Mouse (Mus musculus) testis, adult 2 months (tissue): Measurements from ENCODE around the gene Zfyve19. TPM values are rescaled to one million over a fixed set of nuclear protein-coding genes. Genes with fewer than 3 reads are reported as not detected.

Source experiments
- H3K27ac ChIP-seq: fragments of 200-500 bp; 2 replicates; pipeline ENCODE4 v1.5.1; 2012; ENCODE audit warnings: low read depth, low read length; ENCODE audit not compliant: control insufficient read depth, insufficient read depth
- H3K27me3 ChIP-seq: fragments of 200-500 bp; 2 replicates; pipeline ENCODE4 v1.6.1; 2012; ENCODE audit warnings: mild to moderate bottlenecking, low read length, moderate library complexity; ENCODE audit not compliant: control insufficient read depth, insufficient read depth
- H3K36me3 ChIP-seq: fragments of 200-500 bp; 2 replicates; pipeline ENCODE4 v1.6.1; 2012; ENCODE audit warnings: mild to moderate bottlenecking, low read length; ENCODE audit not compliant: control insufficient read depth, insufficient read depth
- H3K4me1 ChIP-seq: fragments of 200-500 bp; 2 replicates; pipeline ENCODE4 v1.6.1; 2012; ENCODE audit warnings: low read length; ENCODE audit not compliant: control insufficient read depth, insufficient read depth
- H3K4me3 ChIP-seq: fragments of 200-500 bp; 2 replicates; pipeline ENCODE4 v1.5.1; 2012; ENCODE audit warnings: low read depth, mild to moderate bottlenecking, low read length, moderate library complexity, mixed read lengths; ENCODE audit not compliant: control insufficient read depth
- CTCF ChIP-seq: fragments of 200-500 bp; IDR thresholded peaks from 2 replicates; pipeline ENCODE4 v1.5.1; 2012; ENCODE audit warnings: low read depth, mild to moderate bottlenecking, inconsistent platforms, low read length, moderate library complexity; ENCODE audit not compliant: control insufficient read depth, insufficient read depth, insufficient replicate concordance
- POLR2A ChIP-seq: fragments of 200-500 bp; IDR thresholded peaks from 2 replicates; pipeline ENCODE4 v1.6.1; 2012; ENCODE audit warnings: low read depth, mild to moderate bottlenecking, inconsistent platforms, low read length, moderate library complexity; ENCODE audit not compliant: control insufficient read depth
- polyA plus RNA-seq: library from polyadenylated mRNA; depleted of rRNA; stranded (reverse); fragments of >200 nt; gene quantifications from 2 replicates; pipeline ENCODE4 v1.2.3, GENCODE M21; 2012

Gene Zfyve19
- polyA plus RNA-seq, 1 experiment, result 34.5 TPM

DNA sequence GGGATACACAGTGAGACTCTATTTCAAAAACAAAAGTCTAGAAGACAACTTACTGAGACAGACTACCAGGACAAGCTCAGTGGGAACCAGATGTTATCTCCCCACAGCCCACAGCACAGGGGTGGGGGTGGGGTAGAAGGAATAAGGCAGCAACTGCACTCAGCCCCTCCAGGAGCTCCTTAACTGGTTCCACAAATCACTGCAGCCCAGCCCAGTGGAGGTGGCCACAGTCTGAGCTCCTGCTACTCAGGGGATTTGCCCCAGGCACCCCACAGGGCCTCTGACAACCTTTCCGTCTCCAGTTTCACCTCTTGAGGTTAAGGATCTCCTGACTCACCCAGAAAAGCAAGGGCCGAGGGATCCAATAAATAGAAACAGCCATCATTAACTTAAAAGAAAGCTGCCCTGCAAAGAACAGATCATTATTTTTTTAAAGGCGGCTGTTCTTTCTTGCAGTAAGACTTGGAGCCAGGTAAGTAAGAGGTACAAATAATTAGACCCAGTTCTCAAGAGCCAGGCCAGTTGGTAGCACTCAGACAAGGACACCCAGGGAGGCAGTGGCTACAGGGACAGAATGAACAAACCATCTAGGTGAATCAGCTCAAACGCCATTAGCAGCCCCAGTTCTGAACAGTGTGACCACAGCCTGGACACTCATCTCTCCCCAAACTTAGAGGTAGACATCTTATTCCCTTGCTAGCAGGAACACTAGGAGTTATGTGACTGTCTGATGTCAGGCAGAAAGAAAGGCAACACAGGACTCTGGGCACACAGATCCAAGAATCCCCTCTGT is 11.9 kb upstream of the Zfyve19 start:
- no peaks in the 10 kb centered on the region for H3K27me3 ChIP-seq
- TF ChIP-seq CTCF, result no peak
- TF ChIP-seq POLR2A, result no peak
- H3K36me3 ChIP-seq, result no peaks in the 10 kb centered on the region
- no peaks in the 10 kb centered on the region for H3K4me1 ChIP-seq
- no peak overlapping the region for H3K27ac ChIP-seq
- no peak overlapping the region for H3K4me3 ChIP-seq

DNA sequence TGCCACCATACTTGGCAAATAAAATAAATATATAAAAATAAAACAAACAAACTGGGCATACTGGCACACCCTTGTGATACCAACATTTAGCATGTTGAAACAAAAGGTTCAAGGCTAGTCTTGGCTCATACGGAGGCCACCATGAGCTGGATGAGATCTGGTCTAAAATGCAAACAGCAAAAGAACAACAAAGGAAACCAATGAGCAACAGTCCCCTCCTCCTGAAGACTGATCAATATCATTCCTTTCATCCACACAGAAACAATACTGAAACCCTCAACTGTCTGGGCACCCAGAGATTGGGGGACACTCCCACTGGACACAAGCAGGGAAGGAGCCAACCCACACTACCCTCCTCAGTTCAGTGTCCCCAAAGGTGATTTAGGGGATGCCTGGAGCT is 10.9 kb upstream of the Zfyve19 start:
- Histone ChIP-seq H3K27me3 (no peaks in the 10 kb centered on the region), H3K27ac (no peak overlapping the region)

DNA sequence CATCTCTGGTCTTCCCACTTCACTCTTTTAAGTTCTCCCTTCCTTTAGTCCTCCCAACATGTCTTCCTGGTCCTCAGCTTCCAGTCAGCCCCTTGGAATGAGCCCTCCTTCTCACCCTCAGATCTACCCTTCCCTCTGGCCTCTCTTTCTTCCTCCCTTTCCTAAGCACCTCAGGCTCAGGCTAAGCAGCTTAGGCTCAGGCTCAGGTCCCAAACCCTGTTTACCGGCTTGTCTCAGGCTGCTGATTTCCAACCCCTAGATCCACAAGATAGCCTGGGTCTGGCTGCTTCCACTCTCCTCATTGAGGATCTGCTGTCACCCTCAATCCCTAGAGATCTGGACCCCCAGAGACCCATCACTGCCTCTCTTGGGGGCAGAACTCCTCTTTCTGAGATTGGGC is 10.4 kb upstream of the Zfyve19 start:
- H3K36me3 ChIP-seq, result no peaks in the 10 kb centered on the region
- no peaks in the 10 kb centered on the region for H3K27me3 ChIP-seq
- TF ChIP-seq POLR2A (no peak), CTCF (no peak)
- H3K4me1 ChIP-seq, result no peaks in the 10 kb centered on the region
- H3K4me3 ChIP-seq, result no peak overlapping the region
- no peak overlapping the region for H3K27ac ChIP-seq

More for the DNA sequence above, 10.9 kb upstream of the Zfyve19 start:
- TF ChIP-seq CTCF, result no peak
- TF ChIP-seq POLR2A, result no peak
- Histone ChIP-seq H3K36me3 (no peaks in the 10 kb centered on the region), H3K4me1 (no peaks in the 10 kb centered on the region), H3K4me3 (no peak overlapping the region)

DNA sequence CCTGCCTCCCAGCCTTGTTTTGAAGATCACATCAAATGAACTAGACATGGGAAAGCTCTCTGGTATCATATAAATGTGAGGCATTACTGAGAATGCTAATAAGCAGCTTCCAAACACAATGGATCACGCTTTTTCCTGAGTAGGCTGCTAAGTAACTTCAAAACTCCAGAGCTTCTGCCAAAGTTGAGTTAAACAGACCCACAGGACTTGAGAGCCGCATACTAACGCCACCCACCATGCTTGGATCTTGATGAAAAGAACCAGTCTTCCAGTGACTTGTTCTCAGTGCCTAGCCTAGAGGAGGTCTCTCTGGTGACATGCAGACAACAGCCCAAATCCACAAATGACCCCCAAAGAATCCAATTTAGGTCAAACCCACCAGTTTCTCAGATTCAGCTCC is 9.5 kb upstream of the Zfyve19 start:
- Histone ChIP-seq H3K27me3 (no peaks in the 10 kb centered on the region), H3K27ac (no peak overlapping the region), H3K4me1 (no peaks in the 10 kb centered on the region), H3K4me3 (no peak overlapping the region), H3K36me3 (no peaks in the 10 kb centered on the region)
- TF ChIP-seq CTCF, result no peak
- TF ChIP-seq POLR2A, result no peak

DNA sequence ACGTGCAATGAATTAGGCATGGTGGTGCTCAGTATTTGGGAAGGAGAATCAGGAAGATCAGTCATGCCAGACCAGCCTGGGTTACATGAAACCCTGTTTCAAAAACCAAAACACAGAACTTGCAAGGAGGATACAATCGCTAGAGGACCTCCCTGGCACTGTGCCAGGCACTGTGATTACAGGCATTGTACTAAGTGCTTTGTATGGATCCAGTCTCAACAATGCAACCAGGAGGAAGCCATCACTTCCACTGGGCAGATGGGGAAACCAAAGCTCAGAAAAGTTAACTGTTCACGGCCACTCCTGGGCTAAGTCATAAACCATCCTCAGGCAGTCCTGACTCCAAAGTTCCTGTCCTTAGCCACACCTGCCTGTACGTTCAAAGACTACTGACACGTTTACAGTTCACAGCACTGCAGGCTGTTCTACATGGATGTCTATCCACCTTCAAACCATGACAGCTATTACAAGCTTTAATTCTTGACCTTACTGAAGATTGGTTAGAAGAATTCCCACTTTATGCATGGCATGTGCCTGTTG is 5.4 kb upstream of the Zfyve19 start:
- H3K4me3 ChIP-seq, result no peak overlapping the region
- H3K36me3 ChIP-seq, result no peaks in the 10 kb centered on the region
- no peak for TF ChIP-seq CTCF
- no peak for TF ChIP-seq POLR2A
- H3K27ac ChIP-seq, result no peak overlapping the region
- no peaks in the 10 kb centered on the region for H3K27me3 ChIP-seq
- no peaks in the 10 kb centered on the region for H3K4me1 ChIP-seq

DNA sequence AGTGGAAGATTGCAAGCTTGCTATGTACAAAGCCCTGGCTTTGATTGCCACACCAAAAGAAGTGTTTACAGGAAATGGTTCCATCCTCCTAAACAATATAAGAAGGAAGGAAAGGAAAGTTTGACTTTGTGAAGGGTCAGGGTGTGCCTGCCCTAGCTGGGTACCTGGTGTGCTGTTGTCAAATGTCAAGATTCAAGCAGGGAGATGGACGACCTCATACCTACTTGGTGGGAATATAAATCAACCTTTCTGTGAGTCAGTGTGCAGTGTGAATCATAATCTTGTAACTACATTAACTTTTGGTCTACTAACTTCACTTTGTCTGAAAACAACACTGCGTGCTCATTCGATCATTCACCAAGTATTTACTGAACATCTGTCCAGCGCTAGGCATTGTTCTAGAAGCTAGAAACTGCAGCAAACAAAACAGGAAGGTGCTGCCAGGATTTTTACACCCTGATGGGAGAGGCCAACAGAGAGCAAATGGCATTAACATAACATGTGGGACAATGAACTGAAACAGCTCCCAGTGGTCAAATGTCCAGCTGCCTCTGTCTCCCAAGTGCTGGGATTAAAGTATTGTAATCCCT is 4.5 kb upstream of the Zfyve19 start:
- H3K36me3 ChIP-seq, result no peaks in the 10 kb centered on the region
- no peak overlapping the region for H3K4me3 ChIP-seq
- no peaks in the 10 kb centered on the region for H3K27me3 ChIP-seq
- TF ChIP-seq POLR2A (no peak), CTCF (no peak)
- no peak overlapping the region for H3K27ac ChIP-seq
- peaks cover 2% of the 10 kb centered on the region for H3K4me1 ChIP-seq

DNA sequence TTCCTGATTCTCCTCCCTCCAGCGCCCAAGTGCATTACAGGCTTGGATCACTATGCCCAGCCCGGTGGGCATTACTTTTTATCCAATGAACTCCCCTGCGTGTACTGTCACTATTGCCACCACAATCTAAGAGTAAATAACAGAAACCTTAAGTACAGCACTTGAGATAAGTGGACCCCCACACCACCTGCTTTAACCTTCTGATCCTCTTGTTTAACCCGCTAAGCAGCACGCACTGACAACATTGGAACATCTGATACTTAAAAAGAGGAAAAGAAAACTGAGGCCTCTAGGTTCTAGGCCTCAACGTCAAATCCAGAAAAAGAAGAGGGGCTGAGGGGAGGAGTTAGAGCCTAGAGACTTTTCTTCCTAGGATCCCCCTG is 465 bp upstream of the Zfyve19 start:
- no peaks in the 10 kb centered on the region; the same call in 1 of the 2 replicates for H3K36me3 ChIP-seq
- H3K27me3 ChIP-seq, result no peaks in the 10 kb centered on the region
- H3K4me3 ChIP-seq, result peak overlapping the region; percentile 100
- peaks cover 7% of the 10 kb centered on the region for H3K4me1 ChIP-seq
- no peak for TF ChIP-seq POLR2A
- no peak for TF ChIP-seq CTCF
- H3K27ac ChIP-seq, result peak overlapping the region; percentile 96

DNA sequence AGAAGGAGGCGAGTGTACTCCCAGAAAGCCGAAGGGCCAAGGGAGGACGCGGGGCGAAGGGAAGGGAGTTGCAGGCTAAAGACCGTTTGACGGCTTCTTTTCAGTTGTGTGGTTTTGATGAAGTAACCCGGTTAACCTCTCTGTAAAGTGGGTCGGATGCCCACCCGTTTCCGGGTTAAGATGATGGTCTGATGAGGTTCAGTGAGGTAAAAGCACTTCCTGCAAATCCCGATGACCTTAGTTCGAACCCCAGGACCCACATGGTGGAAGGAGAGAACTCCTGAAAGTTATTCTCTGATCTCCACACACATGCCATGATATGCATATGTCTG is 725 bp downstream of the Zfyve19 start:
- peak overlapping the region; percentile 78 for H3K27ac ChIP-seq
- H3K4me3 ChIP-seq, result peak overlapping the region; percentile 100
- peaks cover 7% of the 10 kb centered on the region for H3K4me1 ChIP-seq
- no peak for TF ChIP-seq POLR2A
- no peak for TF ChIP-seq CTCF
- no peaks in the 10 kb centered on the region for H3K27me3 ChIP-seq
- H3K36me3 ChIP-seq, result no peaks in the 10 kb centered on the region; the same call in 1 of the 2 replicates
